Mouse (Mus musculus): Measurements from ENCODE around the gene Abca13. TPM values are rescaled to one million over a fixed set of nuclear protein-coding genes. Genes with fewer than 3 reads are reported as not detected.
A peak's percentile ranks its signal among the peaks of the same experiment; 100 is the strongest.
"Not testable (repeated sequence)": the region's sequence is repeated elsewhere in the genome, so short reads cannot be mapped to it uniquely, and the experiment has no call there.

The Abca13 gene
- total and polyA plus RNA-seq, 2 experiments = not detected

DNA sequence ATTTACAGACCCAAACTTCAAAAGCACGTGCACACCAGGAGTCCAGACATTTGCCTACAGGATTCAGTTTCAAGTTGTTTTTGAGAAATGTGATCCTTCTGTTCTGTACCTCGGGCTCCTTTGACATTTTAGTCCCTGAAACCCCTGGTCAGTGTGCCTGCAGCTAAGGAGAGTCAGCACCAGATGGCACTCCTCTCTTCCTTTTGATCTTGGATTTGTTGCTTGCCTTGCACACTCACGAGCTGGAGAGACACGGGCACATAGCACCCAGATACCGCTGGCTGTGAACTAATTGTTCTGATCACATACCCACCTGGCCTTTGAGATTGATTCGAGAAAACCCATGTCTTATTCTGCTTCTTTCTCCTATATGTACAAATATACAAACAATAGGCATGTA is 289.8 kb downstream of the Abca13 start:
- no peaks in the 10 kb centered on the region for H3K27me3 ChIP-seq (ENCODE audit: control insufficient read depth, insufficient read depth, low read length)
- H3K4me3 ChIP-seq (ENCODE audit: insufficient read depth, low read depth, low read length) = no peak overlapping the region
- no peak overlapping the region for H3K27ac ChIP-seq (replicated peaks; ENCODE audit: insufficient read depth, low read depth, low read length)
- H3K4me1 ChIP-seq (ENCODE audit: control insufficient read depth, insufficient read depth, low read length) = no peaks in the 10 kb centered on the region
- no peak overlapping the region for H3K9ac ChIP-seq (ENCODE audit: low read depth, low read length)
- DNase-seq (ENCODE audit: extremely low read depth, low read depth, low spot score) = no peak
- no peak for TF ChIP-seq CTCF (IDR thresholded peaks at IDR 0.05; ENCODE audit: low read depth, low read length)
- no peak for TF ChIP-seq POLR2A (IDR thresholded peaks at IDR 0.05; ENCODE audit: extremely low read depth, insufficient read depth, low read length)
- 17% methylated on average over 6 of the region's 6 CpGs for WGBS
- no peaks in the 10 kb centered on the region for H3K79me2 ChIP-seq (ENCODE audit: control insufficient read depth, insufficient read depth, low read length)
- no peaks in the 10 kb centered on the region for H3K36me3 ChIP-seq (ENCODE audit: control insufficient read depth, insufficient read depth, low read length)

DNA sequence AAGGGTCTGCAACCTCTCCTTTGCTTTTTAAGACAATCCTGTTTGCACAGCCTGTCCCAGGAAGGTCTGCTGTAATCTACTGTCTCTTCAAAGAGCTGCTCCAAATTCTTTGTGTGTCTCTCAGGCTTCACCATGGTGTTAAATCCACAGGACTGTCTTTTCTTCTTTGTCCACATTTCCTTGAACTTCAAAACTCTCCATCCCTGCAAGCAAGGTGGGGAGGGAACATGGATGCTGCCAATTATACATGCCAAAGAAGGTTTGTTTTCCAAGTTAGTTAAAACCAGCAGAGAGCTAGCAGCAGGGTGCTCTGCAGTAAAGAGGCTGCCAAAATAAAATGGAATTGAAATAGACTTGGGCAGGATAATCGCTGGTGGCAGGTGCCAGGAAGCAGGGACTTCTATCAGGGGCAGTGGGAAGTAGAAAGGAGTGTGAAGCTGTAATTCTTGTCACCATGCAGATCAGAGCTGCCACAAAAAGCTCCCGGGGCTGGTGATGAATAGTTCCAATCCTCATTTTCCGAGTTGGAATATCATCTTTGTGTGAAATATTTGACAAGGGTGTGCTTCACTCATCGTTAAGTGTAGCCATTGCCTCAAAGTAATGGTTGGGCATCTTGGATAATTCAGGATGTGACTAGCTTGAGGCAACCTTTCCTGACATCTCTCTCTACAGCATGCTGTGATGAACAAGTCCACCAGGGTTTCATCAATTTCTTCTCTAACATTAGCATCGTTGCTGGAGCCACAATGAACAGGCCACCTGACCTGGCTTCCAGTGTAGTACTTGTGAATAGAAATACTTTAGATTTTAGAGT is 308.8 kb downstream of the Abca13 start:
- Histone ChIP-seq H3K36me3 (ENCODE audit: control insufficient read depth, insufficient read depth, low read length) (no peaks in the 10 kb centered on the region), H3K27me3 (ENCODE audit: control insufficient read depth, insufficient read depth, low read length) (no peaks in the 10 kb centered on the region), H3K4me1 (ENCODE audit: control insufficient read depth, insufficient read depth, low read length) (no peaks in the 10 kb centered on the region), H3K9ac (ENCODE audit: low read depth, low read length) (no peak overlapping the region), H3K4me3 (ENCODE audit: insufficient read depth, low read depth, low read length) (no peak overlapping the region), H3K79me2 (ENCODE audit: control insufficient read depth, insufficient read depth, low read length) (no peaks in the 10 kb centered on the region), H3K27ac (replicated peaks; ENCODE audit: insufficient read depth, low read depth, low read length) (no peak overlapping the region)
- DNase-seq (ENCODE audit: extremely low read depth, low read depth, low spot score) = no peak
- no peak for TF ChIP-seq POLR2A (IDR thresholded peaks at IDR 0.05; ENCODE audit: extremely low read depth, insufficient read depth, low read length)
- no peak for TF ChIP-seq CTCF (IDR thresholded peaks at IDR 0.05; ENCODE audit: low read depth, low read length)
- WGBS = 57% methylated on average over 5 of the region's 5 CpGs

DNA sequence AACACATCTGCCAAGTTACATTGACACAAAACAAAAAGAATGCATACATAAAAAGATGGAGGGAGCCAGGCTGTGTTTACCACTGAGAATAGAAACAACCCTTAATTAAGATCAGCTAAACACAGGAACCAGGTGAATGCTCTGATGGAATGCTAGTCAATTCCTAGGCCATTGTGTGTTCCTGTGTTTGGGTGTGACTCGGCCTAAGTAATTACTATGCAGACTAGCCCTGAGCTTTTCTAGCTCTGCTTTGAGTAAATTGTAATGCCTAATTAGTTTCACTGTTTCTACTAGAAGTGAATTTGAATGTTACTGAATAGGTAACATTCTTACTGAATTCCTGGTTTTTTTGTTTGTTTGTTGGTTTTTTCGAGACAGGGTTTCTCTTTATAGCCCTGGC is 323.2 kb downstream of the Abca13 start:
- WGBS = 61% methylated on average over 2 of the region's 2 CpGs
- not testable (repeated sequence) for H3K36me3 ChIP-seq (ENCODE audit: control insufficient read depth, insufficient read depth, low read length)

DNA sequence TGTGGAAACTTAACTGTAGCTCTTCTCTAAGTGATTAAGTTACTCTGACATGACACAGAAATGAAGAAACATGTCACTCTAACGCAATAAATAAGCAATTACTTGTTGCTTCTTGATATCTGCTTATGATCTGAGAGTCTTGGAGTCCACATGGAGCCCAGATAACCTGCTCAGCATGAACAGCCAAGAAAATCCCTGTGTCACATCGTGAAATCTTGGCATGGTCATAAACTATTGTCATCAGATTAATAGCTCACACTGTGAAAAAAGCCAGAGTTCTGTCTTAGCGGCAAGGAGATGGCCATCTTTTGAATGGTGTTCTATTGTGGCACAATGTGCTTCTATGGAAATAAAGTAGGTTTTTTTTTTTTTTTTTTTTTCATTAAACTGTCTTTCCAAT is 336.8 kb downstream of the Abca13 start:
- H3K27ac ChIP-seq (replicated peaks; ENCODE audit: insufficient read depth, low read depth, low read length) = no peak overlapping the region
- no peaks in the 10 kb centered on the region for H3K79me2 ChIP-seq (ENCODE audit: control insufficient read depth, insufficient read depth, low read length)
- no peaks in the 10 kb centered on the region for H3K36me3 ChIP-seq (ENCODE audit: control insufficient read depth, insufficient read depth, low read length)
- H3K27me3 ChIP-seq (ENCODE audit: control insufficient read depth, insufficient read depth, low read length) = no peaks in the 10 kb centered on the region
- no peaks in the 10 kb centered on the region for H3K4me1 ChIP-seq (ENCODE audit: control insufficient read depth, insufficient read depth, low read length)
- TF ChIP-seq CTCF (IDR thresholded peaks at IDR 0.05; ENCODE audit: low read depth, low read length) = no peak
- no peak for TF ChIP-seq POLR2A (IDR thresholded peaks at IDR 0.05; ENCODE audit: extremely low read depth, insufficient read depth, low read length)
- 75% methylated on average over 3 of the region's 3 CpGs for WGBS
- H3K9ac ChIP-seq (ENCODE audit: low read depth, low read length) = no peak overlapping the region
- DNase-seq (ENCODE audit: extremely low read depth, low read depth, low spot score) = no peak
- H3K4me3 ChIP-seq (ENCODE audit: insufficient read depth, low read depth, low read length) = no peak overlapping the region

More for the DNA sequence above, 323.2 kb downstream of the Abca13 start:
- H3K27ac ChIP-seq (replicated peaks; ENCODE audit: insufficient read depth, low read depth, low read length); H3K4me3 ChIP-seq (ENCODE audit: insufficient read depth, low read depth, low read length); H3K9ac ChIP-seq (ENCODE audit: low read depth, low read length); H3K4me1 ChIP-seq (ENCODE audit: control insufficient read depth, insufficient read depth, low read length); DNase-seq (ENCODE audit: extremely low read depth, low read depth, low spot score); H3K27me3 ChIP-seq (ENCODE audit: control insufficient read depth, insufficient read depth, low read length); H3K79me2 ChIP-seq (ENCODE audit: control insufficient read depth, insufficient read depth, low read length): not testable (repeated sequence)

DNA sequence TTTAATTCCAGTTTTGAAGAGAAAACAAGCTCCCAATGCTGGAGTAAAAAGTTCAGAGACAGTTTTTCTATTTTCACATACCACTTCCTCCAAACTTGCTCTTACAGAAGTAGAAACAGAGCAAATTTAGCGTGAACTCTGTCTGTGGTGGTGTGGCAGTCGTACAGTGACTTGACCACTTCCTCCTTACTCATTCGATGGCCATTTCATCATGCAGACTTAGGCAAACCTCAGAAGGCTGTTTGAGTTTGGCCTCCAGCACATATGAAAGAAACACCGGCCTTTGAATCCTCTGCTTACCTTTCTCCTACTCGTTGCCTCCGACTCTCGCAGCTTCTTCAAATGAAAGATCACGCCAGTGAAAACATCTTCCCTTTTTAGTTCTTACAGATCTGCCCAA is 340.0 kb downstream of the Abca13 start:
- no peak overlapping the region for H3K9ac ChIP-seq (ENCODE audit: low read depth, low read length)
- no peak for TF ChIP-seq CTCF (IDR thresholded peaks at IDR 0.05; ENCODE audit: low read depth, low read length)
- no peak for TF ChIP-seq POLR2A (IDR thresholded peaks at IDR 0.05; ENCODE audit: extremely low read depth, insufficient read depth, low read length)
- no peaks in the 10 kb centered on the region for H3K79me2 ChIP-seq (ENCODE audit: control insufficient read depth, insufficient read depth, low read length)
- H3K27me3 ChIP-seq (ENCODE audit: control insufficient read depth, insufficient read depth, low read length) = no peaks in the 10 kb centered on the region
- peak; percentile 45 for DNase-seq (ENCODE audit: extremely low read depth, low read depth, low spot score)
- H3K36me3 ChIP-seq (ENCODE audit: control insufficient read depth, insufficient read depth, low read length) = no peaks in the 10 kb centered on the region
- H3K4me3 ChIP-seq (ENCODE audit: insufficient read depth, low read depth, low read length) = no peak overlapping the region
- H3K27ac ChIP-seq (replicated peaks; ENCODE audit: insufficient read depth, low read depth, low read length) = no peak overlapping the region
- H3K4me1 ChIP-seq (ENCODE audit: control insufficient read depth, insufficient read depth, low read length) = no peaks in the 10 kb centered on the region
- 73% methylated on average over 8 of the region's 8 CpGs for WGBS

DNA sequence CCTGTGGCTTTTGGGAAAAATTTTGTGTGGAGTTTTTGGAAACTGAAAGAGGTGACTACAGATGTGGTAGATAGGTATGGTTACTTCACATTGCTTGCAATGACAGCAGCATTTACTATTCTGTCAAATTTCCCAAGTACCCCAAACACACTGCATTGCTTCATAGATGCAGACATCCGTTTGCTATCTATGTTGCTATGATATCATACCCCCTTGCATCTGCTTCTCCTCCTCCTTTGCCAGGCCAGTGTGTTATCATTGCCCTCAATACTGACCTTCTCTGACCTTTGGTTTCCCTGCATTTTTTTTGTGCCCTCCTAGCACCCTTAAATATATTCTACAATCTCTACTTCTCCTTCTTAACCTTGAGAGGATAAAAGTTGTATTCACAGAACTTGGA is 341.4 kb downstream of the Abca13 start:
- no peaks in the 10 kb centered on the region for H3K27me3 ChIP-seq (ENCODE audit: control insufficient read depth, insufficient read depth, low read length)
- no peak overlapping the region for H3K9ac ChIP-seq (ENCODE audit: low read depth, low read length)
- H3K27ac ChIP-seq (replicated peaks; ENCODE audit: insufficient read depth, low read depth, low read length) = no peak overlapping the region
- H3K4me1 ChIP-seq (ENCODE audit: control insufficient read depth, insufficient read depth, low read length) = no peaks in the 10 kb centered on the region
- DNase-seq (ENCODE audit: extremely low read depth, low read depth, low spot score) = no peak
- no peaks in the 10 kb centered on the region for H3K36me3 ChIP-seq (ENCODE audit: control insufficient read depth, insufficient read depth, low read length)
- no peaks in the 10 kb centered on the region for H3K79me2 ChIP-seq (ENCODE audit: control insufficient read depth, insufficient read depth, low read length)
- 50% methylated on average over 1 of the region's 1 CpGs for WGBS
- H3K4me3 ChIP-seq (ENCODE audit: insufficient read depth, low read depth, low read length) = no peak overlapping the region
- TF ChIP-seq CTCF (IDR thresholded peaks at IDR 0.05; ENCODE audit: low read depth, low read length) (no peak), POLR2A (IDR thresholded peaks at IDR 0.05; ENCODE audit: extremely low read depth, insufficient read depth, low read length) (no peak)
